Mouse (Mus musculus) lung, postnatal 0 days (tissue): ENCODE measurements around the gene Ly6g6d.

Source experiments
- CTCF ChIP-seq: IDR thresholded peaks from 2 replicates; pipeline ENCODE4 v1.5.1; 2016; ENCODE audit warnings: antibody characterized with exemption, mild to moderate bottlenecking
- EP300 ChIP-seq: IDR thresholded peaks from 2 replicates; pipeline ENCODE4 v1.6.1; 2016; ENCODE audit warnings: antibody characterized with exemption, mild to moderate bottlenecking, control low read depth

DNA sequence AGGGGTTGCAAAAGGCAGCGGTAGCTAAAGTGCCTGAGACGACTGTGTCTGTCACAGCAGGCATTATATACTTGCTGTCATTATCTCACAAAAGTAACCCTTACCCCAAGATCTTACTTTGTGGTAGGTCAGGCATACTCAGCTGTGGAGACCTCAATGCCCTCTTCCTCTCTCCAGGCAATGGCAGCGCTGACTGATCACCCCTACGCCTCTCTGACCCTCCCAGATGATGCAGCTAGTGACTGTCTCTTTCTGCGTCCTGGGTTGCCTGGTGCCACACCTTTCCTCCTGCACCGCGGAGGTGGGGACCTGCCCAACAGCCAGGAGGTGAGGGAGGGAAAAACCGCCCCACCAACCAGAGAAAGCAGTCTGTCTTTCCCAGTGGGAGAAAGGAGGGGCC, 16.6 kb downstream of the Ly6g6d start:
- TF ChIP-seq CTCF (no peak), EP300 (no peak)
